Mouse (Mus musculus): ENCODE data around the gene Inka1. TPM values are rescaled to one million over a fixed set of nuclear protein-coding genes. Genes with fewer than 3 reads are reported as not detected.

Gene Inka1
- polyA plus RNA-seq, 1 experiment from 2014 or later, result 43.9 TPM

Other genes with a start within 250 kb of the Inka1 start
- 127 and 137 TPM in 2 replicates for gene Rbm5, start 214.9 kb downstream of the Inka1 start, polyA plus RNA-seq (2016; fragmentation: Nextera tagmentation; extraction: Ambion mirVana)
- gene Rbm6, start 112.6 kb downstream of the Inka1 start, polyA plus RNA-seq (2016; fragmentation: Nextera tagmentation; extraction: Ambion mirVana), result 56.4 and 61.8 TPM in 2 replicates
- gene Mon1a, start 97.7 kb downstream of the Inka1 start, polyA plus RNA-seq (2016; fragmentation: Nextera tagmentation; extraction: Ambion mirVana), result 9.3 and 9.9 TPM in 2 replicates
- 4.5 and 5.2 TPM in 2 replicates for gene Mst1r, start 79.0 kb downstream of the Inka1 start, polyA plus RNA-seq (2016; fragmentation: Nextera tagmentation; extraction: Ambion mirVana)
- gene Actl11, start 57.4 kb downstream of the Inka1 start, polyA plus RNA-seq (2016; fragmentation: Nextera tagmentation; extraction: Ambion mirVana), result not detected in 2 replicates
- 0.39 and 0.56 TPM in 2 replicates for gene Camkv, start 50.2 kb downstream of the Inka1 start, polyA plus RNA-seq (2016; fragmentation: Nextera tagmentation; extraction: Ambion mirVana)
- gene Traip, start 35.7 kb downstream of the Inka1 start, polyA plus RNA-seq (2016; fragmentation: Nextera tagmentation; extraction: Ambion mirVana), result 12.4 and 13.1 TPM in 2 replicates
- 42.9 and 45.7 TPM in 2 replicates for gene Uba7, start 10.4 kb downstream of the Inka1 start, polyA plus RNA-seq (2016; fragmentation: Nextera tagmentation; extraction: Ambion mirVana)
- gene Gm20661, start 2.8 kb downstream of the Inka1 start, polyA plus RNA-seq (2016; fragmentation: Nextera tagmentation; extraction: Ambion mirVana), result 4.4 and 5.2 TPM in 2 replicates
- 6.8 and 11.4 TPM in 2 replicates for gene Cdhr4, start 6.6 kb upstream of the Inka1 start, polyA plus RNA-seq (2016; fragmentation: Nextera tagmentation; extraction: Ambion mirVana)
- 1.5 TPM in 2 replicates for gene Gm20662, start 10.5 kb upstream of the Inka1 start, polyA plus RNA-seq (2016; fragmentation: Nextera tagmentation; extraction: Ambion mirVana)
- gene Ip6k1, start 16.6 kb upstream of the Inka1 start, polyA plus RNA-seq (2016; fragmentation: Nextera tagmentation; extraction: Ambion mirVana), result 50.2 and 52.4 TPM in 2 replicates
- 23.2 and 24.5 TPM in 2 replicates for gene Gmppb, start 63.4 kb upstream of the Inka1 start, polyA plus RNA-seq (2016; fragmentation: Nextera tagmentation; extraction: Ambion mirVana)
- gene Amigo3, start 67.3 kb upstream of the Inka1 start, polyA plus RNA-seq (2016; fragmentation: Nextera tagmentation; extraction: Ambion mirVana), result 2.4 and 3.1 TPM in 2 replicates
- gene Mst1, start 94.6 kb upstream of the Inka1 start, polyA plus RNA-seq (2016; fragmentation: Nextera tagmentation; extraction: Ambion mirVana), result 0.31 and 0.37 TPM in 2 replicates
- 32.8 and 37.0 TPM in 2 replicates for gene Rnf123, start 97.5 kb upstream of the Inka1 start, polyA plus RNA-seq (2016; fragmentation: Nextera tagmentation; extraction: Ambion mirVana)
- 48.0 and 51.1 TPM in 2 replicates for gene Apeh, start 108.7 kb upstream of the Inka1 start, polyA plus RNA-seq (2016; fragmentation: Nextera tagmentation; extraction: Ambion mirVana)
- 0.39 and 0.50 TPM in 2 replicates for gene Bsn, start 204.5 kb upstream of the Inka1 start, polyA plus RNA-seq (2016; fragmentation: Nextera tagmentation; extraction: Ambion mirVana)

Data from heart, embryonic 12.5 days (tissue).